8 mouse cellular contexts compared by ENCODE assay signal in genomic region chr11:108752301-108752700, GRCm38 (mm10).
DNase-seq lines count a peak whose midpoint lies in the region; ATAC-seq and TF ChIP-seq lines count a peak whose summit lies in the region.

No protein-coding gene starts in this region.

- intact Hi-C loops in left cerebral cortex, adult 2 months (cut with DNase I), result no loop called here
- intact Hi-C loops in left cerebral cortex, postnatal 4 days (cut with DNase I), result no loop called here

- H3K27ac ChIP-seq in left cerebral cortex, adult 2 months, result peak overlapping the region; percentile 7; the same call in 1 of the 2 replicates
- H3K27ac ChIP-seq in heart, embryonic 15.5 days, result peak overlapping the region; percentile 47

- TF ChIP-seq CTCF in left cerebral cortex, adult 2 months (IDR thresholded peaks at IDR 0.05), result no peak

- H3K27me3 ChIP-seq in heart, embryonic 15.5 days, result no peaks in the 10 kb centered on the region

- ATAC-seq in heart, embryonic 15.5 days (replicated peaks; ENCODE audit: insufficient number of reproducible peaks, insufficient read depth, low FRiP score, low read depth), result peak; percentile 84
- ATAC-seq in activated CD4-positive, CD25-positive, alpha-beta regulatory T cell, adult 4 months, result no peak

- DNase-seq in left cerebral cortex, adult 2 months (ENCODE audit: extremely low spot score in 1 of 2, low spot score in 2 of 2), result peak in 1 of 2 experiments; percentile 31
- DNase-seq in left cerebral cortex, adult 18-20 months (ENCODE audit: low spot score in 2 of 2), result no peak
- peak; percentile 92 for DNase-seq in adrenal gland, adult 2 months
- peak; percentile 63 for DNase-seq in fibroblast of lung, adult 2 months (ENCODE audit: low read depth)
- DNase-seq in left cerebral cortex, postnatal 4 days, result peak; percentile 75
- DNase-seq in ovary, postnatal 36 days (ENCODE audit: low spot score), result peak; percentile 78

- H3K9ac ChIP-seq in heart, embryonic 15.5 days, result no peak overlapping the region

- WGBS in heart, embryonic 15.5 days, result 13% methylated on average over 7 of the region's 7 CpGs

- H3K36me3 ChIP-seq in heart, embryonic 15.5 days, result no peaks in the 10 kb centered on the region

- H3K4me3 ChIP-seq in left cerebral cortex, adult 2 months, result no peak overlapping the region
- H3K4me3 ChIP-seq in heart, embryonic 15.5 days, result no peak overlapping the region

- H3K4me1 ChIP-seq in heart, embryonic 15.5 days (replicated peaks), result peaks cover 27% of the 10 kb centered on the region

- H3K4me2 ChIP-seq in heart, embryonic 15.5 days, result peak overlapping the region; percentile 36

- no peaks in the 10 kb centered on the region for H3K9me3 ChIP-seq in heart, embryonic 15.5 days (replicated peaks)

Comparison
In these comparisons a context has a peak if more than half of its experiments do, and no peak if none do; other contexts are left out.
1. DNase-seq: peak in adrenal gland, adult 2 months (single experiment), fibroblast of lung, adult 2 months (single experiment), left cerebral cortex, postnatal 4 days (single experiment) and ovary, postnatal 36 days (single experiment); none in left cerebral cortex, adult 18-20 months (0 of 2).